2 mouse cellular contexts compared by ENCODE assay signal in genomic region chr15:78992235-78992634, GRCm38 (mm10).
TF ChIP-seq lines count a peak whose summit lies in the region.

No protein-coding gene starts in this region.

TF ChIP-seq in CH12.LX, 34 proteins besides CTCF, POLR2A, EP300 and RAD21:
- TF ChIP-seq NELFE (IDR thresholded peaks at IDR 0.05; ENCODE audit: low read depth, low read length) (no peak), MAX (IDR thresholded peaks at IDR 0.05; ENCODE audit: low read length) (no peak), SIN3A (IDR thresholded peaks at IDR 0.05; ENCODE audit: low read length) (no peak), NRF1 (IDR thresholded peaks at IDR 0.05; ENCODE audit: low read depth, low read length) (no peak), ELF1 (IDR thresholded peaks at IDR 0.05; ENCODE audit: low read depth, low read length) (no peak)

TF ChIP-seq in MEL, 35 proteins besides CTCF, POLR2A, EP300 and RAD21:
- peak; percentile 17; the same call in 1 of the 2 replicates for TF ChIP-seq SMC3 (IDR thresholded peaks at IDR 0.05; ENCODE audit: low read depth, low read length)
- no peak for TF ChIP-seq POLR2AphosphoS2 (IDR thresholded peaks at IDR 0.05; ENCODE audit: low read length)
